Comparison of ENCODE assay signal across 23 mouse cellular contexts in genomic region chr19:28390920-28391319, GRCm38 (mm10).
DNase-seq lines count a peak whose midpoint lies in the region; ATAC-seq and TF ChIP-seq lines count a peak whose summit lies in the region.
"Had no signal": no experiment of that assay in that cellular context is flagged by ENCODE, and none has a peak within 500 bp of the region (broad histone marks: within the 10 kb centered on the region; RNA-seq: fewer than 3 reads in every experiment).

No protein-coding gene starts in this region.

- no peaks in the 10 kb centered on the region for H3K36me3 ChIP-seq in kidney, embryonic 16.5 days (ENCODE audit: insufficient read depth, low read length)
- H3K36me3 ChIP-seq: forebrain, embryonic 10.5 days; hindbrain, embryonic 12.5 days; hindbrain, embryonic 15.5 days had no signal

- H3K4me1 ChIP-seq in kidney, embryonic 16.5 days (ENCODE audit: insufficient read depth, low read length): no peaks in the 10 kb centered on the region; the same call in 1 of the 2 replicates

- no peaks in the 10 kb centered on the region for H3K9me3 ChIP-seq in kidney, embryonic 16.5 days (ENCODE audit: low read length)
- H3K9me3 ChIP-seq: forebrain, embryonic 10.5 days; forebrain, embryonic 13.5 days; hindbrain, embryonic 12.5 days; hindbrain, embryonic 15.5 days had no signal

- TF ChIP-seq CTCF in layer of hippocampus, adult 2 months (conservative IDR thresholded peaks at IDR 0.05): no peak

- no peak overlapping the region for H3K27ac ChIP-seq in kidney, embryonic 16.5 days (ENCODE audit: low read length)
- peak overlapping the region; percentile 9 for H3K27ac ChIP-seq in layer of hippocampus, adult 2 months
- H3K27ac ChIP-seq: forebrain, embryonic 10.5 days; forebrain, embryonic 13.5 days; hindbrain, embryonic 12.5 days; hindbrain, embryonic 15.5 days had no signal

- peak; percentile 55 to 65 for DNase-seq in kidney, adult 8-10 months
- DNase-seq in layer of hippocampus, adult 2 months (ENCODE audit: low spot score in 2 of 2): no peak
- no peak for DNase-seq in layer of hippocampus, adult 8-10 months (ENCODE audit: low spot score in 2 of 2)
- peak; percentile 48 for DNase-seq in kidney, postnatal 14 days
- DNase-seq in kidney, postnatal 25 days: peak; percentile 45 to 56
- DNase-seq in embryo, embryonic 9.5 days (ENCODE audit: extremely low spot score): no peak
- DNase-seq: adrenal gland, adult 2 months; adrenal gland, postnatal 14 days; cerebellum, adult 11 months; cerebellum, adult 2 months; cerebellum, adult 9-11 months; cerebellum, postnatal 36 days; embryo, embryonic 11 days; gastrocnemius, postnatal 10 days; heart, adult 11 months had no signal

- no peak overlapping the region for H3K4me3 ChIP-seq in kidney, embryonic 16.5 days (ENCODE audit: low read length)
- H3K4me3 ChIP-seq in layer of hippocampus, adult 2 months: no peak overlapping the region
- H3K4me3 ChIP-seq: forebrain, embryonic 10.5 days; forebrain, embryonic 13.5 days; hindbrain, embryonic 12.5 days; hindbrain, embryonic 15.5 days had no signal

- H3K27me3 ChIP-seq in kidney, embryonic 16.5 days (ENCODE audit: insufficient read depth, low read length): no peaks in the 10 kb centered on the region
- H3K27me3 ChIP-seq: hindbrain, embryonic 12.5 days; hindbrain, embryonic 15.5 days had no signal

- H3K9ac ChIP-seq in kidney, embryonic 16.5 days (replicated peaks; ENCODE audit: low read length): no peak overlapping the region
- H3K9ac ChIP-seq: forebrain, embryonic 13.5 days; hindbrain, embryonic 12.5 days; hindbrain, embryonic 15.5 days had no signal

- H3K4me2 ChIP-seq in kidney, embryonic 16.5 days (replicated peaks; ENCODE audit: low read depth, low read length): no peak overlapping the region
- H3K4me2 ChIP-seq: forebrain, embryonic 13.5 days; heart, embryonic 11.5 days; hindbrain, embryonic 12.5 days; hindbrain, embryonic 15.5 days had no signal

- no peak for ATAC-seq in kidney, embryonic 16.5 days (ENCODE audit: low FRiP score, low TSS enrichment)
- ATAC-seq: CD4-positive, CD25-positive, alpha-beta regulatory T cell, adult 4 months; forebrain, embryonic 13.5 days; forebrain, embryonic 16.5 days had no signal

- WGBS in kidney, embryonic 16.5 days: 75% methylated on average over 4 of the region's 4 CpGs

Comparison
In these comparisons a context has a peak if more than half of its experiments do, and no peak if none do; other contexts are left out.
1. DNase-seq: peak in kidney, adult 8-10 months (2 of 2), kidney, postnatal 14 days (single experiment) and kidney, postnatal 25 days (2 of 2); none in layer of hippocampus, adult 2 months (0 of 2), layer of hippocampus, adult 8-10 months (0 of 2) and embryo, embryonic 9.5 days (single experiment).